ENCODE assay signal across 31 mouse cellular contexts in the genomic region with DNA sequence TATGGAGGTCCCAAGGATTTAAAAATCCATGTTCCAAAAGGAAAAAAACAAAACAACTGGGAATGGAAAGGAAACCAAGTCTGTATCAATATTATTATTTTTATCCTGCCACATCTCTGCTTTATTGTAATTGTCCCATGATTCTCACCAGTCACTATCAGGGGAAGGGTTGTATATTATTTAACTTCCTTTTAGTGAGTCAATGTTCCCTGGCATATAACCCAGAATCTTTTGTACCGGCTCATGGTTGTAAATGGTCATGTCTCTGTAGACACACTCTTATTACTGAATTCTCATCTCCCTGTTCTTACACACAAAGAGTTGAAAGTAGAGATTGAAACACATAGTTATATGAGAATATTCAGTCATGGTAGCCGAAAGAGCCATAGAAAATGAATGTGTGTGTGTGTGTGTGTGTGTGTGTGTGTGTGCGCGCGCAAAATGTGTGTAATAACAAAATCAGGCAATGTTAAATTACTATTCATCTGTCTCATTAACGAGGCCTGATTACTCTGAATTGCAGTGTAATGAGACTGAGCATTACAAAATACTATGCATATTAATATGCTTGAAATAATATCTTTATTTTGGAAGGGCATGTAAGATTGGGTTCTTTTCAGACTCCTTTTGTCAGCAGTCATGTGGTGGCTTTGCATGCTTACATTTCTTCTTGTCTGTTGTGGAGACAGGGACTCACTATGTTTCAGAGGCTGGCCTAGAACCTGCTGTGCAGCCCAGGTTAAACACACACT.
DNase-seq lines count a peak whose midpoint lies in the region; ATAC-seq and TF ChIP-seq lines count a peak whose summit lies in the region.
"Had no signal": no experiment of that assay in that cellular context is flagged by ENCODE, and none has a peak within 500 bp of the region (broad histone marks: within the 10 kb centered on the region; RNA-seq: fewer than 3 reads in every experiment).

No protein-coding gene starts in this region.

- H3K9ac ChIP-seq in forebrain, embryonic 14.5 days (ENCODE audit: low read length), result no peak overlapping the region
- no peak overlapping the region for H3K9ac ChIP-seq in lung, postnatal 0 days (replicated peaks; ENCODE audit: low read depth)
- no peak overlapping the region for H3K9ac ChIP-seq in forebrain, embryonic 16.5 days (replicated peaks; ENCODE audit: low read depth, low read length)
- H3K9ac ChIP-seq: embryonic facial prominence, embryonic 13.5 days; heart, embryonic 12.5 days; heart, embryonic 15.5 days; hindbrain, embryonic 14.5 days had no signal

- no peaks in the 10 kb centered on the region for H3K4me1 ChIP-seq in forebrain, embryonic 14.5 days (ENCODE audit: control insufficient read depth, insufficient read depth, low read length)
- no peaks in the 10 kb centered on the region for H3K4me1 ChIP-seq in forebrain, embryonic 10.5 days
- H3K4me1 ChIP-seq in lung, postnatal 0 days (ENCODE audit: insufficient read depth, low read depth, low read length), result peaks cover 2% of the 10 kb centered on the region; the same call in 1 of the 2 replicates
- no peaks in the 10 kb centered on the region for H3K4me1 ChIP-seq in forebrain, embryonic 16.5 days (replicated peaks; ENCODE audit: control insufficient read depth, insufficient read depth, low read length)
- H3K4me1 ChIP-seq: embryonic facial prominence, embryonic 13.5 days; heart, embryonic 15.5 days had no signal

- peak; percentile 94 for TF ChIP-seq EP300 in lung, postnatal 0 days (IDR thresholded peaks at IDR 0.05)

- no peak overlapping the region for H3K4me3 ChIP-seq in forebrain, embryonic 14.5 days (ENCODE audit: low read depth, low read length)
- H3K4me3 ChIP-seq in forebrain, embryonic 10.5 days, result no peak overlapping the region
- no peak overlapping the region for H3K4me3 ChIP-seq in lung, postnatal 0 days (ENCODE audit: low read depth, low read length)
- H3K4me3 ChIP-seq in forebrain, embryonic 16.5 days (replicated peaks; ENCODE audit: low read length), result no peak overlapping the region
- H3K4me3 ChIP-seq: embryonic facial prominence, embryonic 10.5 days; embryonic facial prominence, embryonic 13.5 days; erythroblast, embryonic 14.5 days; gastrocnemius, adult 2 months; heart, embryonic 12.5 days; heart, embryonic 15.5 days had no signal

- no peaks in the 10 kb centered on the region for H3K36me3 ChIP-seq in forebrain, embryonic 14.5 days (ENCODE audit: control insufficient read depth, insufficient read depth, low read length)
- peaks cover 6% of the 10 kb centered on the region for H3K36me3 ChIP-seq in forebrain, embryonic 10.5 days (replicated peaks)
- no peaks in the 10 kb centered on the region for H3K36me3 ChIP-seq in lung, postnatal 0 days (ENCODE audit: insufficient read depth, low read length)
- H3K36me3 ChIP-seq in forebrain, embryonic 16.5 days (ENCODE audit: control insufficient read depth, insufficient read depth), result no peaks in the 10 kb centered on the region
- H3K36me3 ChIP-seq: G1E; heart, embryonic 12.5 days; heart, embryonic 15.5 days had no signal

- DNase-seq in forebrain, embryonic 14.5 days (ENCODE audit: low spot score), result peak; percentile 27
- no peak for DNase-seq in forebrain, embryonic 10.5 days (ENCODE audit: extremely low spot score, low spot score)
- peak; percentile 37 for DNase-seq in lung, postnatal 0 days (ENCODE audit: low spot score)
- DNase-seq in lung, adult 18-20 months, result no peak
- peak; percentile 17 for DNase-seq in Muller cell, postnatal 12 days (ENCODE audit: inconsistent ontology term)
- no peak for DNase-seq in adrenal gland, postnatal 36 days
- DNase-seq: adrenal gland, adult 2 months; adrenal gland, postnatal 14 days; B cell, adult 2 months; cerebellum, adult 8-10 months; cerebellum, postnatal 10 days; cerebellum, postnatal 36 days; embryo, embryonic 11 days; gastrocnemius, adult 2 months; gastrocnemius, postnatal 14 days; heart, adult 18-20 months; heart, postnatal 10 days; heart, postnatal 4 days; kidney, adult 18-20 months had no signal

- no peaks in the 10 kb centered on the region for H3K9me3 ChIP-seq in forebrain, embryonic 14.5 days (replicated peaks; ENCODE audit: control insufficient read depth, low read length)
- H3K9me3 ChIP-seq in forebrain, embryonic 10.5 days, result no peaks in the 10 kb centered on the region
- no peaks in the 10 kb centered on the region for H3K9me3 ChIP-seq in lung, postnatal 0 days (ENCODE audit: low read length)
- H3K9me3 ChIP-seq in forebrain, embryonic 16.5 days (ENCODE audit: control insufficient read depth, low read length), result no peaks in the 10 kb centered on the region
- H3K9me3 ChIP-seq: embryonic facial prominence, embryonic 10.5 days; embryonic facial prominence, embryonic 13.5 days; G1E; heart, embryonic 12.5 days; heart, embryonic 15.5 days had no signal

- H3K4me2 ChIP-seq in forebrain, embryonic 14.5 days (ENCODE audit: low read length), result no peak overlapping the region
- no peak overlapping the region for H3K4me2 ChIP-seq in lung, postnatal 0 days (replicated peaks; ENCODE audit: low read depth, low read length)
- H3K4me2 ChIP-seq in forebrain, embryonic 16.5 days (ENCODE audit: low read length), result no peak overlapping the region
- H3K4me2 ChIP-seq: embryonic facial prominence, embryonic 13.5 days; heart, embryonic 12.5 days; heart, embryonic 15.5 days; hindbrain, embryonic 14.5 days had no signal

- WGBS in forebrain, embryonic 14.5 days, result 87% methylated on average over 6 of the region's 6 CpGs
- WGBS in forebrain, embryonic 10.5 days, result 95% methylated on average over 6 of the region's 6 CpGs
- WGBS in lung, postnatal 0 days, result 91% methylated on average over 6 of the region's 6 CpGs
- WGBS in forebrain, embryonic 16.5 days, result 85% methylated on average over 6 of the region's 6 CpGs

- peak; percentile 61; the same call in 1 of the 2 replicates for ATAC-seq in forebrain, embryonic 14.5 days
- ATAC-seq in lung, postnatal 0 days, result peak; percentile 44; the same call in 1 of the 2 replicates
- ATAC-seq in forebrain, embryonic 16.5 days, result peak; percentile 58
- ATAC-seq: hindbrain, postnatal 0 days; inflammation-experienced regulatory T-cells, adult 6 months; intestine, embryonic 16.5 days had no signal

- H3K27me3 ChIP-seq in forebrain, embryonic 14.5 days (replicated peaks; ENCODE audit: control insufficient read depth, insufficient read depth, low read length), result no peaks in the 10 kb centered on the region
- no peaks in the 10 kb centered on the region for H3K27me3 ChIP-seq in forebrain, embryonic 10.5 days (ENCODE audit: poor library complexity, severe bottlenecking)
- no peaks in the 10 kb centered on the region for H3K27me3 ChIP-seq in lung, postnatal 0 days (replicated peaks; ENCODE audit: insufficient read depth, low read length)
- no peaks in the 10 kb centered on the region for H3K27me3 ChIP-seq in forebrain, embryonic 16.5 days (replicated peaks; ENCODE audit: control insufficient read depth, insufficient read depth, low read length)
- H3K27me3 ChIP-seq: CH12.LX; embryonic facial prominence, embryonic 13.5 days; heart, embryonic 12.5 days; heart, embryonic 15.5 days had no signal

- H3K27ac ChIP-seq in forebrain, embryonic 14.5 days (ENCODE audit: low read depth, low read length), result no peak overlapping the region
- H3K27ac ChIP-seq in forebrain, embryonic 10.5 days, result no peak overlapping the region
- H3K27ac ChIP-seq in lung, postnatal 0 days (ENCODE audit: low read length), result peak overlapping the region; percentile 23; the same call in 1 of the 2 replicates
- peak overlapping the region; percentile 56; the same call in 1 of the 2 replicates for H3K27ac ChIP-seq in forebrain, embryonic 16.5 days (ENCODE audit: low read length)
- H3K27ac ChIP-seq: embryonic facial prominence, embryonic 10.5 days; embryonic facial prominence, embryonic 13.5 days; gastrocnemius, adult 2 months; heart, embryonic 15.5 days; hindbrain, embryonic 14.5 days; hindbrain, postnatal 0 days had no signal

- no peak for TF ChIP-seq CTCF in lung, postnatal 0 days (IDR thresholded peaks at IDR 0.05)

Comparison
In these comparisons a context has a peak if more than half of its experiments do, and no peak if none do; other contexts are left out.
1. DNase-seq: peak in forebrain, embryonic 14.5 days (single experiment), lung, postnatal 0 days (single experiment) and Muller cell, postnatal 12 days (single experiment); none in forebrain, embryonic 10.5 days (single experiment), lung, adult 18-20 months (0 of 2) and adrenal gland, postnatal 36 days (0 of 2).
2. H3K27ac ChIP-seq: peak in lung, postnatal 0 days (single experiment) and forebrain, embryonic 16.5 days (single experiment); none in forebrain, embryonic 14.5 days (single experiment) and forebrain, embryonic 10.5 days (single experiment).
3. Peak in every context shown above with its lines, with median percentiles within 50 percentile points of each other: ATAC-seq.